Mouse (Mus musculus) lung, adult 2 months (tissue): ENCODE measurements around the gene H2-M10.6.
"Not testable (repeated sequence)": the region's sequence is repeated elsewhere in the genome, so short reads cannot be mapped to it uniquely, and the experiment has no call there.

Experiments used
- CTCF ChIP-seq: fragments of 200-500 bp; IDR thresholded peaks from 2 replicates; pipeline ENCODE4 v1.5.1; 2011; ENCODE audit warnings: mild to moderate bottlenecking, low read length, control low read depth; ENCODE audit not compliant: insufficient read depth
- POLR2A ChIP-seq: fragments of 200-500 bp; IDR thresholded peaks from 2 replicates; pipeline ENCODE4 v1.6.1; 2011; ENCODE audit warnings: low read depth, mild to moderate bottlenecking, control low read depth, low read length, borderline replicate concordance; ENCODE audit errors: extremely low read depth

DNA sequence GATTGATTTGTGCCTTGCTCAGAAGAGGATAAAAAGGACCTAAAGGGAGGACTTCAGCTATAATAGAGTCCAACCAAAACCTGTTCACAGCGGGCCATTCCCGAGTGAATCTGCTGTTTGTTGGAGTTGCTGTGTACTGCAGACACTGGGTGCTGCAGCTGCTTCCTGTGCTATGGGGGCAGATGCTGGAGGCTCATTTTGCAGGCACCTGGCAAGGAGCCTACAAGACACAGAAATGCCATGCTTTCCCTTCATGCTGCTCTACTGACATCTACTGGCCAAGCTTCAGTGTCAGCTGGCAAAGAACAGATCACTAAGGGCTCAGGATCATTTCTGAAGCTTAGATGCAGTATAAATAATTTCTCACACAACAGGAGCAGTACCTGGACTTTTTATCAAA lies 47.7 kb upstream of the H2-M10.6 start:
- TF ChIP-seq POLR2A, CTCF: not testable (repeated sequence)
